Mouse (Mus musculus) small intestine, adult 2 months (tissue): ENCODE data around the gene Flywch1. TPM values are rescaled to one million over a fixed set of nuclear protein-coding genes. Genes with fewer than 3 reads are reported as not detected.

Experiments used
- H3K27ac ChIP-seq: fragments of 200-500 bp; 2 replicates; pipeline ENCODE4 v1.5.1; 2012; ENCODE audit warnings: low read depth, low read length, control low read depth, inconsistent platforms; ENCODE audit not compliant: insufficient read depth
- H3K27me3 ChIP-seq: fragments of 200-500 bp; 2 replicates; pipeline ENCODE4 v1.6.1; 2012; ENCODE audit warnings: mild to moderate bottlenecking, moderate library complexity, low read length, inconsistent platforms; ENCODE audit not compliant: control insufficient read depth, insufficient read depth
- H3K36me3 ChIP-seq: fragments of 200-500 bp; 2 replicates; pipeline ENCODE4 v1.6.1; 2012; ENCODE audit warnings: mild to moderate bottlenecking, low read length, control low read depth, inconsistent platforms; ENCODE audit not compliant: control insufficient read depth, insufficient read depth
- H3K4me1 ChIP-seq: fragments of 200-500 bp; 2 replicates; pipeline ENCODE4 v1.6.1; 2012; ENCODE audit warnings: low read length, inconsistent platforms, mixed read lengths; ENCODE audit not compliant: control insufficient read depth, insufficient read depth, insufficient read length
- H3K4me3 ChIP-seq: fragments of 200-500 bp; 2 replicates; pipeline ENCODE4 v1.5.1; 2012; ENCODE audit warnings: low read depth, mild to moderate bottlenecking, control low read depth, inconsistent platforms, low read length, moderate library complexity
- CTCF ChIP-seq: fragments of 200-500 bp; IDR thresholded peaks from 2 replicates; pipeline ENCODE4 v1.5.1; 2012; ENCODE audit warnings: low read depth, mild to moderate bottlenecking, control low read depth, inconsistent platforms, low read length, moderate library complexity, mixed read lengths; ENCODE audit not compliant: insufficient replicate concordance, insufficient read length; ENCODE audit errors: extremely low read depth
- POLR2A ChIP-seq: fragments of 200-500 bp; IDR thresholded peaks from 2 replicates; pipeline ENCODE4 v1.6.1; 2012; ENCODE audit warnings: low read depth, mild to moderate bottlenecking, control low read depth, inconsistent platforms, low read length, moderate library complexity
- WGBS: fragments of 180-500 bp; shearing (Covaris S2); methylation state at CpG from one replicate; pipeline ENCODE4 v1.1.7; 2018; 5-methylcytosine and 5-hydroxymethylcytosine counted together
- polyA plus RNA-seq: library from polyadenylated mRNA; depleted of rRNA; stranded (reverse); fragments of >200 nt; gene quantifications from 2 replicates; pipeline ENCODE4 v1.2.3, GENCODE M21; 2012

Gene Flywch1
- polyA plus RNA-seq, 1 experiment, result 34.1 TPM

DNA sequence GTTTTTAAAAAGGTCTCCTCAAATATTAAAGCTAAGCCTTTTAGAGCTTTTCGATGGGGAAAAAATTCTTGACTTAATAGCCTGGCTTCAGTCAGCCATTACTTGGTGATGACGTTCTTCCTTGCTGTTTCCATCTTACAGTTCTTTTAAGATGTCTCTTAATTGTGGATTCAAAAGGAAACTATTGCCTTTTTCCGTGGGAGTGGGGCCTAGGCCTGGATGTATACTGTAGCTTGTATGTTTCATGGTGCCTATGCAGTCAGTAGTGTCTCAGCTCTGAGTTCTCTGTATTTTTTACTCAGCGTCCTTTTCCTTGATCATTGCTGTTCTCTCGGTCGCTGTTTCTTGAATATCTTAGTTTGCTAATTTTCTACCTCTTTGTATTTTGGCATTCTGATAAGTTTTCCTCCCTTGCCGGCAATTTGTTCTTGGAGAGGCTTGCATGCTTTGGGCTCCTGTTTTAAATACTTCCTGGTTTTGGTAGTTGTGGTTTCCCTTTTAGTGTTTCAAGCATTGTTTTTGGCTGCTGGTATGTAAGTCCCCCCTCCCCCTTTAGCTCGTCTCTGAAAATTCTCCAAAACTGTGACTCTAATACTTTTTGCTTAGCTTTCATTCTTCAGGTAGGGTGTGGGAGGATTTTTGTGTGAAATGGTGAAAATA lies 33.2 kb upstream of the Flywch1 start:
- H3K36me3 ChIP-seq, result peaks cover 17% of the 10 kb centered on the region
- peak overlapping the region; percentile 90 for H3K4me3 ChIP-seq
- no peaks in the 10 kb centered on the region for H3K27me3 ChIP-seq
- WGBS, result under 1% methylated on average over 8 of the region's 8 CpGs
- peaks cover 4% of the 10 kb centered on the region for H3K4me1 ChIP-seq
- TF ChIP-seq POLR2A, result no peak
- TF ChIP-seq CTCF, result no peak
- H3K27ac ChIP-seq, result peak overlapping the region; percentile 75

DNA sequence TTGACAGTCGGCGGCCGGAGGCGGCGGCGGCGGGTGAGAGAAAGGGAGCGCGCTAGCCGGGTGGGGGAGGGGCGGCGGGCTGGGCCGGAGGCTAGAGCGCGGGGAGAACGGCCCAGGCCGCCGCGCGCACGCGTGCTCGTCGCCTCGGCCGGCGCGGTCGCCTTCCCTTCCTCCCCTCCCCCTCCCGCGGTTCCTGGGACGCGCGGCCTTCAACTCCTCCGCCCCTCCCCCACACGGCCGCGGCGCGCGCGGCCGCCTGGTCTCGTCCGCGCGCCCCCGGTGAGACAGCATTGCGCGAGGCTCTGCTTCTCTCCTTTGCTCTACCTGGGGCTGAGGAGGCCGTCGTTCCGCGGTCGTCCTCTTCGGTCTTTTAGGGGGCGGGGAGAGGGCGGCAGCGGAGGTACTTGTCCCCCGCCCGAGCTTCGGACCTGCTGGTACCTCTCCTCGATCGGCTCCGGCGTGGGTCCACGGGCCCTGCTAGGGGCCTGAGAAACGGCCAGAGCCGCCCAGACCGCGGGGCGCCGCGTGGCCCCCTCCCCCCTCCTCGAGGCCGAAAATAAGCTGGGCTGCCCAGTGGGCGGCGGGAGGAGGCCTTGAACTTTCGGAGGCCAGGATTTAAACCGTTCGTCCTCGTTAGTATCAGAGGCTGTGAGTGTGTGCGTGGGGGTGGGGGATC lies 32.1 kb upstream of the Flywch1 start:
- H3K36me3 ChIP-seq, result peaks cover 7% of the 10 kb centered on the region
- H3K27me3 ChIP-seq, result no peaks in the 10 kb centered on the region
- peak overlapping the region; percentile 90 for H3K4me3 ChIP-seq
- peaks cover 4% of the 10 kb centered on the region for H3K4me1 ChIP-seq
- no peak for TF ChIP-seq CTCF
- TF ChIP-seq POLR2A, result peak; percentile 11; the same call in 1 of the 2 replicates
- peak overlapping the region; percentile 84 for H3K27ac ChIP-seq
- under 1% methylated on average over 74 of the region's 83 CpGs for WGBS

DNA sequence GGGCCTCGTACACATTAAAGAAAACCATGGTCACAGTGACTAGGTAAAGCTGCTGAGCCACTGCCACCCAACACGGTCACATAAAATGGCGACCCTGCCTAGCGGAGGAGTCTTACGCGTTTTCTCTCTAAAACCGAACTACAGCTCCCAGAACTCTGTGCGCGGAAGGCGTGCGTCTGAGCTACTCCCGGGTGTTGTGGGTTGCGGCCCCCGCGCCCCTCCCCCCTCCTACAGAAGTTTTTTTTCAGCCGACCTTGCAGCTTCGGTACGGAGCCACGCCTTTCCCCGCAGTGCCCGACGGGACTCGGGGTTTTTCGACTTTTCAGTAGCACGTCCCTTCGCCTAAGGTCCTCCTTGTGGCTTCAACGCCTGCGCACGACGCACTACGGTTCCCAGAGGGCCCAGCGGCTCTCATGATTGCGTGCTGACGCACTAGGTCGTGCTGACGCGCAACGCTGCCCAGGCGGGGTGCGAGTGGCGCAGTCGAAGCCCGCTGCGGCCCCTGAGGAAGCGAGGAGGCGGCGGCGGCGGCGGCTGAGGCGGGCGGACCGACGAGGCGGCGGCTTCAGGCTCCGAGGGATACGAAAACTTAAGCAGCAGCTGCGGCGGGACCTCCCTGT lies 31.5 kb upstream of the Flywch1 start:
- Histone ChIP-seq H3K36me3 (peaks cover 2% of the 10 kb centered on the region), H3K4me1 (peaks cover 4% of the 10 kb centered on the region), H3K4me3 (peak overlapping the region; percentile 90), H3K27me3 (no peaks in the 10 kb centered on the region), H3K27ac (peak overlapping the region; percentile 84)
- under 1% methylated on average over 60 of the region's 60 CpGs for WGBS
- peak; percentile 56 for TF ChIP-seq POLR2A
- TF ChIP-seq CTCF, result no peak

DNA sequence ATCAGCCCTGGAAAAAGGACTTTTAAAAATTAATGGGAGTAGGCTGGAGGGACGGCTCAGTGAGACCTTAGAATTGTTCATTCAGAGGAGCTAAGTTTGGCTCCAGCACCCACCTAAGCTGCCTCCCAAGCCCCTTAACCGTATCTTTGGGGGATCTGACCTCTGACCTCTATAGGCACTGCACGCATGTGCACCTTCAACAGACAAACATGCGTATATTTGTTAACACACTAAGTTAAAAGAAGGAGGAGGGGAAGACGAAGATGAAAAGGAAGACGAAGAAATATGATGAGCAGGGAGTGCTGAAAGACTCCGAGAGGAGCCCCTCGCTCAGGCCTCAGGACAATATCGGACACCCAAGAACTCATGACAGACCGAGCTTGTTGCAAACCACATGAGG lies 30.2 kb upstream of the Flywch1 start:
- H3K27me3 ChIP-seq, result no peaks in the 10 kb centered on the region
- no peak overlapping the region for H3K4me3 ChIP-seq
- no peaks in the 10 kb centered on the region for H3K36me3 ChIP-seq
- TF ChIP-seq POLR2A, result no peak
- TF ChIP-seq CTCF, result no peak
- no peaks in the 10 kb centered on the region; the same call in 1 of the 2 replicates for H3K4me1 ChIP-seq
- WGBS, result 94% methylated on average over 10 of the region's 10 CpGs
- no peak overlapping the region for H3K27ac ChIP-seq

DNA sequence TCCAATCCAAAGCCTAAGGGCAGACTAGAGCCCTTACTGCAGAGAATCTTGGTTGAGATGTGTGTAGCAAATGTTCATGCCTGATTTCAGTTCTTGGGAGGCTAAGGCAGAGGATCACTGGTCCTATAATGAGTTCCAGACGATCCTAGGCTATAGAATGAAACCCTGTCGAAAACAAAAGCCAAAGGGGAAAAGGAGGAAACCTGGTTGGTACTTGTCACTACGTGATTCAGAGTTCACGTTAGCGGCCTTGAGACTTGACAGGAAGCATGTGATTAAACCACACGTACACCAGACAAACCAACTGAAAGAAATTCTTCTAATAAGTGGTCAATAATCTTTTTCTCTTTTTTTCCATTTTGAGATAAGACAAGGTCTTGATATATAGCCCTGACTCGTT lies 25.9 kb upstream of the Flywch1 start:
- TF ChIP-seq POLR2A, result no peak
- no peak for TF ChIP-seq CTCF

DNA sequence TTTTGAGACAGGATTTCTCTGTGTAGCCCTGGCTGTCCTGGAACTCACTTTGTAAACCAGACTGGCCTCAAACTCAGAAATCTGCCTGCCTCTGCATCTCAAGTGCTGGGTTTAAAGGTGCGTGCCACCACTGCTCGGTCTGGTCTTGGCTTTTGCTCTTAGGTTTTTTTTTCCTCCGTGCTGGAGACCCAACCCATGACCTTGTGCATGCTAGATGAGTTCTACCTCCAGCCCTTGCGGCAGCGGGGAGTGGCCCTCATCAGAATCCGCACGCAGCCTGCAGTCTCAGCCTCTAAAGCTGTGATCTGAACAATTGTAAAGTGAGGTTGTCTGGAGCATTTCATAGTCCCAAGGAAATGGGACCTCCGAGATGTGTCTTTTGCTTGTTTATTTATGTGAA lies 23.9 kb upstream of the Flywch1 start:
- Histone ChIP-seq H3K36me3 (no peaks in the 10 kb centered on the region), H3K27ac (no peak overlapping the region), H3K4me1 (peaks cover 6% of the 10 kb centered on the region; the same call in 1 of the 2 replicates), H3K27me3 (no peaks in the 10 kb centered on the region), H3K4me3 (no peak overlapping the region)
- TF ChIP-seq POLR2A (no peak), CTCF (no peak)
- 96% methylated on average over 8 of the region's 8 CpGs for WGBS

More for the DNA sequence above, 25.9 kb upstream of the Flywch1 start:
- WGBS, result 73% methylated on average over 7 of the region's 7 CpGs
- no peaks in the 10 kb centered on the region for H3K27me3 ChIP-seq
- no peaks in the 10 kb centered on the region for H3K36me3 ChIP-seq
- H3K27ac ChIP-seq, result no peak overlapping the region
- H3K4me3 ChIP-seq, result no peak overlapping the region
- no peaks in the 10 kb centered on the region for H3K4me1 ChIP-seq

DNA sequence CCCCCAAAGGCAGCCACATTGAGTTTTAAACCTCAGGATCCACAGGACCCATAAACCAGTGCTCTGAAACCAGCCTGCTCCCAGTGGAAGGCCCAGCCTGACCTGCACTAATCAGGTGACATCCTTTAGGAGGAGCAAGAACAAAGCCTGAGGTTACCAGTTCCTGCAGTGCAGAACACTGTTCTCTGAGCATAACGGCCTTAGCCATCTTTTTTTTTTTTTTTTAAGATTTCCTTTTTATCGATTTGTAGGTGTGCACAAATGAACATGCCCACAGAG lies 19.6 kb upstream of the Flywch1 start:
- Histone ChIP-seq H3K4me1 (peaks cover 13% of the 10 kb centered on the region; the same call in 1 of the 2 replicates), H3K27me3 (no peaks in the 10 kb centered on the region), H3K27ac (0 out of 2 replicates have a peak overlapping the region, but pooled peaks have one; percentile 19), H3K36me3 (no peaks in the 10 kb centered on the region), H3K4me3 (peak overlapping the region; percentile 64)
- 11% methylated on average over 2 of the region's 2 CpGs for WGBS
- TF ChIP-seq CTCF, result no peak
- TF ChIP-seq POLR2A, result no peak
